Mouse (Mus musculus) CH12.LX (cell line): Measurements from ENCODE around the gene Slc17a6.

Experiments
- CTCF ChIP-seq, 2 experiments: IDR thresholded peaks in 1 of 2; conservative IDR thresholded peaks in 1 of 2; 2 replicates each; pipeline ENCODE4 v1.5.1; 2011 to 2012; ENCODE audit warnings: low read depth in 2 of 2, low read length in 2 of 2, improper control_type of control experiment in 1 of 2, inconsistent platforms in 1 of 2, mild to moderate bottlenecking in 1 of 2, moderate library complexity in 1 of 2
- EP300 ChIP-seq: IDR thresholded peaks from 2 replicates; pipeline ENCODE4 v1.6.1; 2011; ENCODE audit warnings: low read length, improper control_type of control experiment
- POLR2A ChIP-seq: IDR thresholded peaks from 2 replicates; pipeline ENCODE4 v1.6.1; 2011; ENCODE audit warnings: low read depth, mild to moderate bottlenecking, improper control_type of control experiment, low read length
- SIN3A ChIP-seq: IDR thresholded peaks from 2 replicates; pipeline ENCODE4 v1.6.1; 2012; ENCODE audit warnings: low read length, improper control_type of control experiment, inconsistent platforms
- USF2 ChIP-seq: conservative IDR thresholded peaks from 2 replicates; pipeline ENCODE4 v1.6.1; 2011; ENCODE audit warnings: low read depth, low read length, improper control_type of control experiment
- ZMIZ1 ChIP-seq: IDR thresholded peaks from 2 replicates; pipeline ENCODE4 v1.6.1; 2012; ENCODE audit warnings: low read depth, mild to moderate bottlenecking, inconsistent platforms, low read length, improper control_type of control experiment

- TF ChIP-seq ZMIZ1 = no peak
- no peak for TF ChIP-seq POLR2A
- no peak for TF ChIP-seq EP300
- no peak for TF ChIP-seq SIN3A
- peak in 1 of 2 experiments; percentile 11; a peak in 1 of 4 replicates for TF ChIP-seq CTCF (conservative IDR thresholded peaks at IDR 0.05 in 1 of 2, IDR thresholded peaks at IDR 0.05 in 1 of 2; ENCODE audit: low read depth in 2 of 2, low read length in 2 of 2)
- no peak for TF ChIP-seq USF2
These were observed 3.9 kb upstream of the Slc17a6 start for GRCm38 (mm10) chr7:51617941-51618340.
